Mouse (Mus musculus) hindlimb bud, embryonic 11.5 days (tissue): Measurements from ENCODE around the gene Cry1.

Experiments used
- DNase-seq: peaks from one replicate; pipeline ENCODE4 v3.0.0-alpha.2; 2012; ENCODE audit warnings: low read depth, low spot score; ENCODE audit errors: extremely low spot score

Gene Cry1

DNA sequence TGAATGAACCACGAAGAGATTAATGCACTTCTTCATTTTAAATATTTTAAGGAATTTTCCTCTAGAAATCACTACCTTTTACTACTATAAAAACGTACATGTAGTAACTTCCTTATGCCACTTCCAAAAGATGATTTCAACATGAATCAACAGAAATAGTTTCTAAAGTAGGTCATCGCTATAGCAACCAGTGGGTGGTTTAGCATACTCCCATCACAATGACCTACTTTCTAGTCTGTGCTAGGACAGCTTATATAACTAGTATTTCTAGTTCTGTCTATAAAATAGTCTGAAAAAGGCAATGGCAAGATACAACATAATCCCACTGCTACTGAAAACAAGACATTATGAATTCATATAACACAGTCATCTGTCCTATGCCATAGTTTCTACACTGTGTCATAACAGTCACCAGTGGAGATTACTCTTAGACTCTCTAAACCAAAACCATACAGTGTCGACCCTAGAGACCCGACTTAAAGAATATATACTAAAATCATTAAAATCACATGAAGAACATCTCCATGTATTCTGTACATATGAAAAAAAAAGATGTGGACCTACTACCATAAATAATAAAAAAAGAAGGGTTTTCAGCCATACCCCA, 23.0 kb downstream of the Cry1 start:
- DNase-seq = no peak

DNA sequence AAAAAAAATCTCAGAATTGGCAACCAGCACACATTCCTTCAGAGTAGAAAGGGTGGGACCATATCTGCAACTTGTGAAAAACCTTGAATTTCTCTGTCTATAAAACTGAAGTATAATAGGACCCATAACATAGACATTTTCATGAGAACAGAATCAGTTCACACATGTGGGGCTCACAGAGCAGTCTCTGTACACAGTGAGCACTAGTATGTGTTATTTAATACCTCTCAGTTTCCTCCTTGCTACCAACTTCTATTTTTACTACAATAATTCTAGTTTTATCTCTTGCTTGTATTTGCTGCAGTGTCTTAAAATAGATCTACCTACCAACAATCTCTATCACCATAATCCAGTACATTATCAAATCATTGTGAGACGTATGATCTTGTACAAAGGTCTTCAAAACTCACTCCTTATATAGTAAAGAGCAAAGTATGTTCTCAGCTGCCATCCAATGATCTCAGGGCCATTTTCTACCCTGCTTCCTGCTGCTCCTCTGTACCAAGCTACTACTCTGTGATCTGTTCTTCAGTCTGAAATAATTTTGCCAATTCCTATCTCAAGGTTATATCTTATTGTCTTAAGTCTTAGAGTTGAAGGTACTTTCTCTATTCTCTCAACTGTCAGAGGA, 24.8 kb downstream of the Cry1 start:
- DNase-seq = no peak

DNA sequence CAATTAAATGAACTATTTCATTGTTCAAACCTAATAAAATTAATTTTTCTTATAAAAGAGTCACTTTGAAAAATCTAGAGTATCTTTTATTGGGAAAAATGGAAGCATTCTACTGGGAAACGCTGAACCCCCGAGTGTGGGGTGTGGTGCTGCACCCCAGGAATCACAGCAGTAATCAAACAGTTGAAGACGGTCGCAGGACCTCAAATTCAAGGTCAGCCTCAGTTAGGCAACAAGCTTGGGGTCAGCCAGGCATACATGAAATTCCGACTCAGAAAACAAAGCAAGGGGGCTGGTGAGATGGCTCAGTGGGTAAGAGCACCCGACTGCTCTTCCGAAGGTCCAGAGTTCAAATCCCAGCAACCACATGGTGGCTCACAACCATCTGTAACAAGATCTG, 27.4 kb downstream of the Cry1 start:
- no peak for DNase-seq

DNA sequence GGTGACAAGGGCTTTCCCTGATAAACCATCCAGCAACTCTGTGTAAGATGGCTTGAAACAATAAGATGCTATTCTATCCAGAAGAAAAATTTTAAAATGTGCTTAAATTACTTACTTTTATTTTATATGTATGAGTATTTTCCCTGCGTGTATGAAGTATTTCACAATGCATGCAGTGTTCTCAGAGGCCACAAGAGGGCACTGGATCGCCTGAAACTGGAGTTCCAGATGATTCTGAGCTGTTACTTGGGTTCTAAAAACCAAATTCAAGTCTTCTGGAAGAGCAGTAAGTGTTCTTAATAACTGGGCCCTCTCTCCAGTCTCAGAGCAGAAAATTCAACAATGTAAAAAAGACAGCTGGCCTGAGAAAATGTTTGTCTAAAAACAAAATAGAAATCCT, 30.7 kb downstream of the Cry1 start:
- no peak for DNase-seq

DNA sequence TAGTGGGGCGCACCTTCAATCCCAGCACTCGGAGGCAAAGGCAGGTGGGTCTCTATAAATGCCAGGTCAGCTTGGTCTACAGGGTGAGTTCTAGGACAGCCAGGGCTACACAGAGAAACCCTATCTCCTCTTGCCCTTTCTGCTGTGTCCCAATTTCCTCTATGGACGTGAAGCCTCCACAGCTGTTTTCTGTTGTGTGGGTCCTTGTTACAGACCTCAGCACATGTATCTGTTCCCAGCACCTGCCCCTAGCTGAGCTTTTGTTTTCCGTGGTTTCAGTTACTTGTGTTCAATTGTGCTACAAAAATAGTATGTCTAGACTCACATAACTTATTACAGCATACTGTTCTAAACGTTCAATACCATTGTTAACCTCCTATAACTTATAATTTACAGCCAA, 35.6 kb downstream of the Cry1 start:
- DNase-seq = no peak

DNA sequence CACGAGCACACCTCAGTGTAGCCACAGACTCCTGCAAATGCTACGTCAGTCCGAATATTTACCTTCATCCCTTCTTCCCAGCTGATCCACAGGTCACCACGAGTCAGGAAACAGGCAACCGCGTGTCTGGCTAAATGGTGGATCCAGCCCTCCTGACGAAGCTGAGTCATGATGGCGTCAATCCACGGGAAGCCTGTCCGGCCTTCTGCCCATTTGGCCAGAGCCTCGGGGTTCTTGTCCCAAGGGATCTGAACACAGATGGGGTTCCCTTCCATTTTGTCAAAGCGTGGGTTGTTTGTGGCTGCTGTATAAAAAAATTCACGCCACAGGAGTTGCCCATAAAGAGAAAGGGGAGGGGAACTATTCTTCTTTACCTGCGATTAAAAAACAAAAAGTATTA, 38.6 kb downstream of the Cry1 start:
- DNase-seq = no peak

DNA sequence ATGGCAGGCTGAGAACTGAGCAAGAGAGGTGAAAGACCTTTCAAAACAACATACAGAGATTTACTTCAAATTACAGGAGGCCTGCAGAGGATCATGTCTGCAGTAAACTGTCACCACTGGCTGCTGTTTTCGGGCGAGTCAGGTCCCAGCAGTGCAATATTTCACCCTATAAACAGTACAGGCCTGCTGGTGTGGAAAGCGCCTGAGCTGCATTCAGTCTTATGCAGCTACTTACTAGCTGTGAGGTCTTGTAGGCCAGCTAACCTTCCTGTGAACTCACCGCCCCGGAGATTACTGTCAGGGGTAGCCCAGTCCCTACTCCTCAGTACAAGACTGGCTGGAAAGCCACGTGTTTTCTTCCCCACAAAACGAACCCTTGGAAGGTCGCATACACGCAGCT, 43.4 kb downstream of the Cry1 start:
- DNase-seq = no peak

DNA sequence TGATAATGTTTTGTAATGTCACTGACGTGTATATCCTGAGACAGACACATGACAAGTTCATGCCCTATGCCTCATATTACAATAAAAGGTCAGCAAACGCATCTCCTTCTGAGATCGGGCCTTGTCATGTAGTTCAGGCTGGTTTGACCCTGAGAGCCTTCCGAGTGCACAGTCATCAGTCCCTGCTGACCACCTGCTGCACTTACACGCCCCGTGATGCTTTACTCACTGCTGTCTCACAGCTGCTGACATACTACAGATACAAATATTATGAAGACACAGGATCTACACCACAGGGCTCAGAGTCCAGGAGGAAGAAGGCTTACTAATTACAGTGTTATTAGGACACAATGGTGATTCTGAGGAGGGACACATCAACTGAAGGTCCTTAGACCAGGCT, 48.3 kb downstream of the Cry1 start:
- no peak for DNase-seq

DNA sequence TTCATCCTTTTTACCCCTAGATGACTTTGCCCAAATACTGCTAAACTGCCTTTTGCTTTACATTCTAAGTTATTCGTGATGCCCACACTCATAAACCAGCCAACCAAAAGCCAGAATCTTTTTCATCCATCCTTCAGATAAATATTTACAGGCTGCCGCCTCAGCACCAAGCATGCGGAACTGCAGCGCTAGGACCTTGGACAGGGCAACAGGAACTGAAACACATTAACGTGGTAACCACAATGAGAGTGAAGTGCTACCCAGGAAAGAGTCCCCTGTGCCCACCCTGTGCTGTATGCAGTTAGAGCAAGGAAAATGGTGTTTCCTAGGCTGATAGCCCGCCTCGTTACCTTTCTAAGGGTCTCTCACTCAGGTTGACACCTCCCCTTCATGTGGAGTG, 56.4 kb downstream of the Cry1 start:
- DNase-seq = no peak

DNA sequence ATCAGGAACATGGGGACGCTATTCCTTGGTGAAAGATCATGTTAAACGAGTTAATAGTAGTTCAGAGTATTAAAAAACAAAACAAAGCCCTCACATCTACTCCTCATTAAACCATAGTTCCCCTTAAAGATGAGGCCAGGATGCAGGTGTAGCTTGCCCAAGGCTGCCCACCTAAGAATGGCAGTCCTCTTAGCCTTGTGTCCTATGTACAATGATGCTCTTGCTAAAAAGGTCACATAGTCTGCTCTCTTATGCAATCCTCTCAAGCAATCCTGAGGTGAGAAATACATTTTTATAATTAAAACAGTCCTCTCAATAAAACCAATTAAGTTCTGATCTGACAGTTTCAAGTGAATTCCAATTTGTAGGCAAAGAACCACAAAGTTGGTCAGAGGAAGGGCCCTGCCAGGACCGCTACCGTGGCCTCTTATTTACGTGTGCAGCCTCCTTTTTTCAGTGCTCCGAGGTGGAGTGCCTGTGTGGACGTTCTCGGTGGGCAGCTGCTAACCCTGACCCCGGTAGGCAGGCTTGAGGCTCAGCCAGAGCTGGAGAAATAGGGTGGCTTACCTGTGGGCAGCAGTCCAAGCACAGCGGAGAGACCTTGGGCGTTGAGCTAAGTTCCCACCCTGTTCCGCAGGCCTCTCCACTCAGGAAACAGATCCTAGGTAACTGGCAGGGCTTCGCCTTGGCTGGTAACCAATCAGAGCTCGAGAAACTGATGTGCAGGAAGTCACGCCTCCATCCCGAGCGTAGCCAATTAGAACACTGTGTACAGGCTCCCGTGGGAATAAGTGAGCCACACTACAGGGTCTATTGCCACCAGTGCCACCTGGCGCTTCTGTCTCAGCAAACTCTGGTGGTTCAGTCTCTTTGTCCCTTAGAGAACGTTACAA, 57.2 kb downstream of the Cry1 start, which contains the start of gene Mterf2:
Mterf2 (minus strand) TSS at position 633 of the 893 bp plus-strand sequence.
- DNase-seq = peak; percentile 95

DNA sequence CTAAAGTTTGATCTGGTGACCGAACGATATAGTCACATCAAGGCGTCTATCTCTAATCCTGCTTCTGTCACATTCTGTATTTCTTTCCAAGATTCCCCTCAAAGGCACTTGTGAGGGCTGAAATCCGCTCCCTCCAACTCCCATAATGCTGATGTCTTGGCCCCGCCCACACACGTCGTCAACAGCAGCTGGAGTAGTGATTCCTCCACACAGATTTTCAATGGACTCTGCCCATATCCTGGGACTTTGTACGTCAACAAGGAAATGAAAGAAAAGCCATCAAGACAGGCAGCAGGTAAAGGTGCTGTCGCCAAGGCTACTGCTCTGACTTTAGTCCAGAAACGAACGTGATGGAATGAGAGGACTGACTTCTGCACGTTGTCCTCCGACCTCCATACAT, 59.7 kb downstream of the Cry1 start:
- DNase-seq = no peak

DNA sequence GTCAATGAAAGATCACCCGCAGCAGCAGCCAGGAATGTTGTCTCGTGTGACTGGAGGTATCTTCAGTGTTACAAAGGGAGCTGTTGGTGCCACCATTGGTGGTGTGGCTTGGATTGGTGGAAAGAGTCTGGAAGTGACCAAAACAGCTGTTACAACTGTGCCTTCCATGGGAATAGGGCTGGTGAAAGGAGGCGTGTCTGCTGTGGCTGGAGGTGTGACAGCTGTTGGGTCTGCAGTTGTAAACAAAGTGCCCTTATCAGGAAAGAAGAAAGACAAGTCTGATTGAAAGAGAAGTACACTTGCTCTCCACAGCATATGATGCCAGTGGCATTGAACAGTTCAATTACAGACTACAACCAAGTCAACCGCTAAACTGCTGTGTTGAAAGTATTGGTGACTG, 70.5 kb downstream of the Cry1 start:
- DNase-seq = no peak

DNA sequence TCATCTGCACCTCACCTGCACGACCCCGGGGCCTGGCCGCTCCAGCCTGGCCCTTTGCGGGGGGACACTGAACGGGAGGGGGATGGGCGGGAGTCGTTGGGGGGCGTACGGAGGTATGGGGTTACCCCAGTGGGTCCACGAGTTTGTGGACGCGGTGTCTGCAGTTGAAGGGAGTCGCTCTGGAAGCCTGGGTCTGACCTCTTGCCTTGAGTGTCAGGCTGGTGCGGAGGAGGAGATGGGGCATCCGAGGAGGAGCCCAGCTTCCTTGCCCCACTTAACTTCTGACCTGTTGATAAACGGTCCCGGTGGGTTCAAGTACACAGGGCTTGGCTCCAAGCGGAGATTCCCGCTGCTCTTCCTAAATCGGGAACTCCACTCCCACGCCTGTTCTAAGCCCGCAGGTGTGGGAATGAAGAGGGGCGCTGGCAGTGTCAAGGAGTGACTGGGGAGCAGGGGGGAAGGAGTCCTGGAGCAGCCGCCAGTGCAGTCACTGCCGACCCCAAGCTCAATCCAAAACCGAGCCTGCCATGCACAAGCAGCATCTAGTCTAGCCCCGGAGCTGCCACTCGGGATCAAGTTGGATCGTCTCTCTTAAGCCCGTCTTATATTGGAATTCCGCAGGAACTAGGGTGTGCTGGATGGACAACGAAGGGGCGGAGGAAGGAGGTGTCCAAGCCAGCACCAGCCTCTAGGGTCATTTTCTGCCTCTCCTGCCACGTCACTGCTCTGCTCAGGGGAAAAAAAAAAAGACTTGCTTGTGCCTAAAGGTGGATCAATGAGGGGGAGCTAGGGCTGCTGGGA, 81.6 kb downstream of the Cry1 start:
- DNase-seq = no peak

DNA sequence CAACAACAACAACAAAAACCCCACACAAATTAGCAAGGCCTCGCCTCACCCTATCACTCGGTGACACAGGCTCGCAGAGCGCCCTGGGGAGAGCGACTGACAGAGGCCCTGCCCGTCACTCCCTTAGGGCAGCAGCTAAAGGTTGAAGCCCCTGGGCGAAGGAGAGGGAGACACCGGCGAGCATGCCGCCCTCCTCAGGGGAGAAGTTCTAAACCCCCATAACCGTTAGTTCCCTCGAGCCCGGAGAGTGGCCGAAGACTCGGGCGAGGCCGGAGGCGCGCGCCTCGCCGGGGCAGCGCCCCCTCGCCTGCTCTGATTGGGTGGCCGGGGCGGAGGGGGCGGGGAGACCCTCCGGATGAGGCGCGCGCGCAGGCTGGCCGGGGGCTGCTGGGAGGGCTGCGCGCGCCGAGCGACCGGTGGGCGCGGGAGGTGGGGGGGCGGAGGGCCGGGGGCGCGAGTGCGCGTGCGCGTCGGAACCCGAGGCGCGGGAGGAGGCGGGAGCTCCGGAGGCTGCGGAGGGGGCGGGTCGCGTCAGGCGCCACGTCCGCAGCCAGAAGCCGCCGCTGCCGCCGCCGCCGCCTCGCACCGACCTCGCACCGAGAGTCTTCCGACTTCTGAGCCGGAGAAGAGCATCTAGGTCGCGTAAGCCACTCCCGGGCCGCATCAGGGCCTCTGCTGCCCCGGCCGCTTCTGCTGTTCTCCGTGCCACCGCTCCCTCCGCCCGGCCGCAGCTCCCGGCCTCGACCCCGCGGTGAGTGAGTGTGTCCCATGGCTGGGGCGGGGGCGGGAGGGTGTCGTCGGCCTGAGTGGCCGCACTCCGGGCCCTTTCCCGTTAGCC, 82.4 kb downstream of the Cry1 start, which contains the start of the genes Fhl4 and Tmem263:
Fhl4 (minus strand) TSS at position 249 of the 838 bp plus-strand sequence.
Tmem263 (plus strand) TSS at position 381 of the 838 bp plus-strand sequence.
- DNase-seq = peak; percentile 56

DNA sequence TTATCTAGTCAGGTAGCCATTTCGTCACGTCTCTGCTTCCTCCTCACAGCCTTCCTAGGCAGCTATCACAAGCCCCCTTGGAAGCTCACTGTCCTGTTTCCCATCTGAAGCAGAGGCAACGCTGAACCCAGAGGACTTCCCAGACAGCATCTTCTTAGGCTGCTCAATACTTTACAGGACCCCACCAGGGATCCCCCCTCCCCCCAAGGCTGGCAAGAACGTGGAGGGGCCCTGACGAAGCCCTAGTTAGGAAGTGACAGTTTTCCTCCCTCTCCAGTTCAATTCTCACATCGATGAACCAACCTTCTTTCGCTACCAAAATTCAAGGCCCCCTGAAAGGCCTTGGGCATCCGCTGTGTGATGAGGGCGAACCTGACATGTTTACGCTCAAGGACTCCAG, 83.0 kb downstream of the Cry1 start:
- DNase-seq = no peak
